Mouse (Mus musculus) heart, embryonic 16.5 days (tissue): ENCODE results near the gene Dtl. TPM values are rescaled to one million over a fixed set of nuclear protein-coding genes. Genes with fewer than 3 reads are reported as not detected.
A peak's percentile ranks its signal among the peaks of the same experiment; 100 is the strongest.

ENCODE experiments used
- ATAC-seq: fragments of 200-750 bp; cut with Nextera tagmentation; replicated peaks from 2 replicates; pipeline ENCODE4 v1.8.0; 2017; ENCODE audit warnings: moderate number of reproducible peaks; ENCODE audit not compliant: insufficient read depth, low FRiP score; ENCODE audit errors: extremely low read depth
- H3K27ac ChIP-seq: fragments of 300-500 bp; sonication (generic); 2 replicates; pipeline ENCODE4 v1.5.1; 2014; ENCODE audit warnings: mild to moderate bottlenecking, low read length, control low read depth, moderate library complexity
- H3K27me3 ChIP-seq: fragments of 300-500 bp; sonication (generic); 2 replicates; pipeline ENCODE4 v1.6.1; 2014; ENCODE audit warnings: low read length, mixed read lengths; ENCODE audit not compliant: control insufficient read depth, insufficient read depth
- H3K36me3 ChIP-seq: fragments of 300-500 bp; sonication (generic); 2 replicates; pipeline ENCODE4 v1.6.1; 2014; ENCODE audit not compliant: control insufficient read depth, insufficient read depth
- H3K4me1 ChIP-seq: fragments of 300-500 bp; sonication (generic); 2 replicates; pipeline ENCODE4 v1.6.1; 2014; ENCODE audit warnings: low read length, mixed read lengths; ENCODE audit not compliant: control insufficient read depth, insufficient read depth
- H3K4me2 ChIP-seq: fragments of 300-500 bp; sonication (generic); 2 replicates; pipeline ENCODE4 v1.6.1; 2014; ENCODE audit warnings: low read depth, mild to moderate bottlenecking, control low read depth, low read length
- H3K4me3 ChIP-seq: fragments of 300-500 bp; sonication (generic); 2 replicates; pipeline ENCODE4 v1.5.1; 2014; ENCODE audit warnings: mild to moderate bottlenecking, control low read depth, low read length
- H3K9ac ChIP-seq: fragments of 300-500 bp; sonication (generic); 2 replicates; pipeline ENCODE4 v1.6.1; 2014; ENCODE audit warnings: low read length, control low read depth
- H3K9me3 ChIP-seq: fragments of 300-500 bp; sonication (generic); replicated peaks from 2 replicates; pipeline ENCODE4 v1.6.1; 2016; ENCODE audit warnings: low read length; ENCODE audit not compliant: control insufficient read depth
- WGBS: fragments of 180-500 bp; shearing (Covaris S2); extraction: QIAGEN DNeasy Blood & Tissue Kit; methylation state at CpG from one replicate; pipeline ENCODE4 v1.1.7; 2014; 5-methylcytosine and 5-hydroxymethylcytosine counted together
- polyA plus RNA-seq: library from polyadenylated mRNA; unstranded; fragments of >200 nt; fragmentation: Nextera tagmentation; extraction: Ambion mirVana; gene quantifications from 2 replicates; pipeline ENCODE4 v1.2.1, GENCODE M21; 2015

Gene Dtl
- 23.9 and 26.9 TPM in 2 replicates for polyA plus RNA-seq

DNA sequence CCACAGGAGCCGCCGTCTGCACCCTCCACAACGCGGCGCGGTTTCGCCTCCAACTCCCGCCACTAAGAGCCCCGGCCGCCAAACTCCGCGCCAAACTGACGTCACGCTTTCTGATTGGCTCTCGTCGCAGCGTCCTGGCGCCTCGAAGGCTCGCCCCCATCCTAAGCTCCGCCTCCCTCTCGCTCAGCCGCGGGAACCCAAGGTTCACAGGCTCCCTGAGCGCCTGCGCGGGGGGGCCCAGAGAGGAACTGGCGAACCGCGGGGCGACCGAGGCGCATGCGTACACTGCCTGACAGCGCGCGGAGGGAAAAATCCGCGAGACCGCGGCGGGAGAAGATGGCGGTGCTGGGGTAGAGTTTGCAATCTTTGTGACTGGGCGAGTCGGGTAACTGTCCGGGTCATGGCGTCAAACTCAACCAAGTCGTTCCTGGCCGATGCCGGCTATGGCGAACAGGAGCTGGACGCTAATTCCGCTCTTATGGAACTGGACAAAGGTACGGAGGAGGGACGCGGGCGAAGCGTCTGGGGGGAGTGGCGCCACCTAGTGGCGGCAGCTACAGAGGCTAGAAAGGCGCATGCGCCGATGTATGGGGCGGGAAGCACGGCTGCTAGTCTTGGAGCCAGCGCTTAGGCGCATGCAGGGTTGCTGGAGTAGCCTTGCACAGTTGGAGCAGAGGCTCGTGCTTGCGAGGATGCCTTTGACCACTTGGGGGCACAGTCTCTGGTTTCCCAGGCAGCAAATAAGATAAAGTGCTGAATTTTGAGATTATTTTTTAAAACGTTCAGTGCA is at the start of gene Dtl, which contains the start of gene Ints7:
TSS of gene Dtl (minus strand) at position 87 of the 790 bp plus-strand sequence.
TSS of gene Ints7 (plus strand) at position 179 of the 790 bp plus-strand sequence.
- Histone ChIP-seq H3K27me3 (no peaks in the 10 kb centered on the region), H3K4me2 (peak within 1 kb of the TSS; percentile 89), H3K36me3 (peaks cover 6% of the 10 kb centered on the region; the same call in 1 of the 2 replicates), H3K27ac (peak within 1 kb of the TSS; percentile 97), H3K9ac (peak within 1 kb of the TSS; percentile 88), H3K4me3 (peak within 1 kb of the TSS; percentile 94), H3K4me1 (peaks cover 25% of the 10 kb centered on the region), H3K9me3 (peaks cover 2% of the 10 kb centered on the region; the same call in 1 of the 2 replicates)
- peak; percentile 98 for ATAC-seq
- WGBS = under 1% methylated on average over 70 of the region's 70 CpGs

- 27% methylated on average over 6 of the region's 6 CpGs for WGBS
- Histone ChIP-seq H3K27ac (peak overlapping the region; percentile 38; the same call in 1 of the 2 replicates), H3K4me1 (peaks cover 23% of the 10 kb centered on the region), H3K9ac (no peak overlapping the region), H3K4me3 (no peak overlapping the region), H3K4me2 (no peak overlapping the region), H3K27me3 (no peaks in the 10 kb centered on the region), H3K9me3 (no peaks in the 10 kb centered on the region), H3K36me3 (peaks cover 25% of the 10 kb centered on the region)
- peak; percentile 33; the same call in 1 of the 2 replicates for ATAC-seq
Measured at GRCm38 (mm10) chr1:191625026-191625425, 49.7 kb upstream of the Dtl start.

GRCm38 (mm10) chr1:191624492-191624891 is 49.1 kb upstream of the Dtl start:
- no peak overlapping the region for H3K27ac ChIP-seq

DNA sequence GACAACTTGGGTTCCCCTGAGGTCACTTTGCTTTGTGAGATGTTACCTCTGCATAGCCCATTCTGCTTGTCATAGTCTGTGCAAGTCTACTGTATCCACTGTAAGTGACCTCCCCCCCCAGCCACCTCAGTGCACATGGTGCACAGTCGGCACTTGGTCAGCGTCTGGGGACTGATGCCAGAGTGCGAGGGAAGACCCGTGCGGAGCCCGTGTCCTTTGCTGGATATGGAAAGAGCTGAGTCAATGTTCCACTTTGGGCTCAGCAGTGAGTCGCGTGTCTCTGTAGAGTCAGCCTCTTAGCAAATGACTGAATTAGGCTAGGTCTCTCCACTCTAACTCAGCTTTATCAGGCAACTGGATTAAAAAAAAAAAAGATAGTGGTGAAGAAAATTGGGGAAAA is 47.5 kb upstream of the Dtl start:
- H3K27me3 ChIP-seq = no peaks in the 10 kb centered on the region
- peak; percentile 85 for ATAC-seq
- no peaks in the 10 kb centered on the region for H3K9me3 ChIP-seq
- no peak overlapping the region for H3K4me2 ChIP-seq
- peaks cover 28% of the 10 kb centered on the region for H3K4me1 ChIP-seq
- no peak overlapping the region for H3K4me3 ChIP-seq
- H3K36me3 ChIP-seq = peaks cover 39% of the 10 kb centered on the region
- H3K9ac ChIP-seq = no peak overlapping the region
- 52% methylated on average over 8 of the region's 8 CpGs for WGBS
- 0 out of 2 replicates have a peak overlapping the region, but pooled peaks have one; percentile 12 for H3K27ac ChIP-seq

More at GRCm38 (mm10) chr1:191624492-191624891, 49.1 kb upstream of the Dtl start:
- no peak overlapping the region for H3K4me3 ChIP-seq
- H3K4me1 ChIP-seq = peaks cover 23% of the 10 kb centered on the region
- WGBS = 66% methylated on average over 6 of the region's 6 CpGs
- no peak overlapping the region for H3K9ac ChIP-seq
- H3K36me3 ChIP-seq = peaks cover 30% of the 10 kb centered on the region
- H3K4me2 ChIP-seq = no peak overlapping the region
- H3K9me3 ChIP-seq = no peaks in the 10 kb centered on the region
- ATAC-seq = no peak
- no peaks in the 10 kb centered on the region for H3K27me3 ChIP-seq

DNA sequence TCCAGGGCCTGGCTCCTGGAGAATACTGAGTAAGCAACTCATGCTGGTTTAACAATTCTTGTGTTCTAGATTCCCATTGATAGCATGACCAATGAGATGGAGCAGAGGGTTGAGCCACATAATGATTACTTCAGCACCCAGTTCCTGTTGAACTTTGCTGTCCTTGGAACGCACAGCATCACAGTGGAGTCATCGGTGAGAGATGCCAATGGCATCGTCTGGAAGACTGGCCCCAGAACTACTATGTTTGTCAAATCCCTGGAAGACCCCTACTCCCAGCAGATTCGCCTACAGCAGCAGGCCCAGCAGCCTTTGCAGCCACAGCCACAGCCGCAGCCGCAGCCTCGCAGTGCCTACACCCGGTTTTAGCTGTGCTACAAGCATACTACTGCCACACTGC is 45.8 kb upstream of the Dtl start:
- no peak overlapping the region for H3K4me3 ChIP-seq
- H3K4me1 ChIP-seq = peaks cover 27% of the 10 kb centered on the region
- H3K36me3 ChIP-seq = peaks cover 51% of the 10 kb centered on the region
- ATAC-seq = no peak
- no peak overlapping the region for H3K4me2 ChIP-seq
- H3K27me3 ChIP-seq = no peaks in the 10 kb centered on the region
- H3K9ac ChIP-seq = no peak overlapping the region
- WGBS = 91% methylated on average over 8 of the region's 8 CpGs
- H3K9me3 ChIP-seq = no peaks in the 10 kb centered on the region
- no peak overlapping the region for H3K27ac ChIP-seq

DNA sequence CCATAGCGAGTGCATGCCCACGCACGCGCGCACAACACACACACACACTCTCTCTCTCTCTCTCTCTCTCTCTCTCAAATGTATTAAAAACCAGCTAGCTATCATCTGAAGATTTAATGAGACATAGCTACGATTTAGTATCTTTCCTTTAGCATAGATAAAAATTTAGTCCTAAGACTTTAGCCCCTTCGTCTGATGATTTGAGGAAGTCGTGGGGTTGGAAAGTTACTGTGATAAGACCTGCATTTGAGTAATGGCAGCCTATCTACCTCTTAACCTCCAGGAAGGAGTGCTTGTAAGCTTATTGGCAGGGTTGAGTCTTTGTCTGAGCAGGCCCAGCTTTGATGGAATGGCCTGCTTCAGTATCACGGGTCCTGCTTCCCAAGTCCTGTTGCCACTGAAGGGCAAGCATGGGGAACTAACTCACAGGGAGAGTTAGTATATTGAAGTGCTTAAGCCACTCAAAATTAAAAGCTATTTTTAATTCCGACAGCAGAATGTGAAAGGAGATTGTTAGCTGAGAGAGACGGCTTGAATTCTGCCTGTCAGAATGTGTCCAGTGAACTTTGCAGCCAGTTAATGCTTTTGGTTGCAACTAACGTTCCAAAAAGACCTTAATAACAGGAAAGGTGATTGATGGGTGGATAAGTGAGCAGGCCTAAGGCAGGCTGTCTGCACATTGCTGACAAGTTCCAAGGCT is 42.9 kb upstream of the Dtl start:
- Histone ChIP-seq H3K4me2 (no peak overlapping the region), H3K9me3 (no peaks in the 10 kb centered on the region), H3K4me1 (peaks cover 11% of the 10 kb centered on the region), H3K4me3 (no peak overlapping the region), H3K27me3 (no peaks in the 10 kb centered on the region), H3K36me3 (peaks cover 73% of the 10 kb centered on the region), H3K9ac (no peak overlapping the region), H3K27ac (peak overlapping the region; percentile 64)
- 68% methylated on average over 12 of the region's 12 CpGs for WGBS
- no peak for ATAC-seq

GRCm38 (mm10) chr1:191617589-191617988 is 42.2 kb upstream of the Dtl start:
- no peaks in the 10 kb centered on the region for H3K9me3 ChIP-seq
- H3K27me3 ChIP-seq = no peaks in the 10 kb centered on the region
- peaks cover 78% of the 10 kb centered on the region for H3K36me3 ChIP-seq
- no peak overlapping the region for H3K9ac ChIP-seq
- H3K4me3 ChIP-seq = no peak overlapping the region
- H3K4me2 ChIP-seq = no peak overlapping the region
- no peak for ATAC-seq
- WGBS = 68% methylated on average over 3 of the region's 3 CpGs
- peak overlapping the region; percentile 64 for H3K27ac ChIP-seq
- peaks cover 9% of the 10 kb centered on the region for H3K4me1 ChIP-seq

GRCm38 (mm10) chr1:191616245-191616644 is 40.9 kb upstream of the Dtl start:
- Histone ChIP-seq H3K27ac (no peak overlapping the region), H3K4me1 (0 out of 2 replicates have a peak, but pooled peaks cover 5% of the 10 kb centered on the region), H3K9me3 (no peaks in the 10 kb centered on the region), H3K27me3 (no peaks in the 10 kb centered on the region), H3K4me3 (no peak overlapping the region), H3K36me3 (peaks cover 76% of the 10 kb centered on the region), H3K4me2 (no peak overlapping the region), H3K9ac (no peak overlapping the region)
- ATAC-seq = no peak
- 88% methylated on average over 8 of the region's 8 CpGs for WGBS

GRCm38 (mm10) chr1:191612877-191613276 is 37.5 kb upstream of the Dtl start:
- Histone ChIP-seq H3K36me3 (peaks cover 74% of the 10 kb centered on the region), H3K9me3 (no peaks in the 10 kb centered on the region), H3K9ac (no peak overlapping the region), H3K4me3 (no peak overlapping the region), H3K4me1 (0 out of 2 replicates have a peak, but pooled peaks cover under 1% of the 10 kb centered on the region), H3K4me2 (no peak overlapping the region), H3K27ac (no peak overlapping the region), H3K27me3 (no peaks in the 10 kb centered on the region)
- WGBS = 79% methylated on average over 16 of the region's 16 CpGs
- ATAC-seq = no peak
